8 mouse cellular contexts compared by ENCODE assay signal in the genomic region with DNA sequence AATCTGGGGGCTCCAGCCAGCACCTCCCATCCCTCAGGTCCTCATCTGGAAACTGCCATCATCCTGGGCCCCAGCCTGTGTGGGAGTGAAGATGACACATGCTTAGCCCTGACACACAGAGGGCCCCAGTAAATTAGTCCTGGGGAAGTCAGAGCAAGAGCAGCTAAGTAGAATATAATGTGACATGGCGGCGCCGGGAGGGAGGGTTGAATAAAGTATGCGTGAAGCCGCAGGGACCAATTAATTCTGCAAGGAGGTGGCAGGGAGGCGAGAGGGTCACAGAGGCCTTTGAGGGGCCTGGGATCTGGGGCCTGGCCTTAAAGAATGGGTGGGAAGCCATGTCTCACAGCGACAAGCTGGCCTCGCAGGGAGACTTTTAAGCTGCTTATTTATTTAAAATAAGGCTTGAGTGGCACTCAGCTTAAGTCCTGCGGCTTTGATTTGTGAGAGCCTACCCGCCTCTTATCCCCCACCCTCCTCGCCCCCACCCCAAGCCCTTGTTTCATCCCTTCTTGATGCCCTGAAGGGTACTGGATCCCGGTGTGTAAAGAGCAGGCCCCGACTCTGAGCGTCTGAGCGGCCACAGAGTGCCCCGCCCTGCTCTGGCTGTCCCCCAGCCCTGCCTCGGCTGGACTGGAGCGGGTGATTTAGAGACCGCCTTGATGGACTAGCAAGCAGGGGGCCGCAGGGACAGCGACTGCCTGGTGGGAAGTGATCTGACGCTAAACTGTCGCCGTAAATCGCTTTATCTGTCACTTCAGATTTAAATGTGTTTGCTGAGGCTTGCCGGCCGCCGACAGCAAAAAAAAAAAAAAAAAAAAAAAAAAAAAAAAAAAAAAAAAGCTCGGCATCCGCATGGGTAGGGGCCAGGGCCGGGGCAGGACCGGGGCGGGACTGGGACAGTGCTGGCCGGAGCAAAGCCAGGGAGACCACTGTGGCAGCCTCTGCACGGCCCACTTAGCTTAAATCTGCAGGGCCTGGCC. TPM values are rescaled to one million over a fixed set of nuclear protein-coding genes. Genes with fewer than 3 reads are reported as not detected.
DNase-seq lines count a peak whose midpoint lies in the region; ATAC-seq and TF ChIP-seq lines count a peak whose summit lies in the region.

No protein-coding gene starts in this region.

- intact Hi-C loops in gastrocnemius, postnatal 14 days (cut with DNase I; ENCODE audit: low total_unique reads): loop anchor here (5.0 kb wide), 1 partner anchor 37 kb away; the partner anchor contains the start of gene Flrt1

- H3K36me3 ChIP-seq in limb, embryonic 14.5 days (ENCODE audit: control insufficient read depth, insufficient read depth, low read length): no peaks in the 10 kb centered on the region
- no peaks in the 10 kb centered on the region for H3K36me3 ChIP-seq in neural tube, embryonic 15.5 days

- TF ChIP-seq POLR2A in limb, embryonic 14.5 days (IDR thresholded peaks at IDR 0.05; ENCODE audit: borderline replicate concordance, extremely low read depth, insufficient read depth, insufficient read length): no peak

- 0 out of 2 replicates have a peak overlapping the region, but pooled peaks have one; percentile 10 for H3K4me3 ChIP-seq in limb, embryonic 14.5 days (replicated peaks; ENCODE audit: low read length)
- no peak overlapping the region for H3K4me3 ChIP-seq in neural tube, embryonic 15.5 days (replicated peaks)

- ATAC-seq in limb, embryonic 14.5 days (ENCODE audit: low FRiP score, low read depth): peak; percentile 39; the same call in 1 of the 2 replicates
- ATAC-seq in neural tube, embryonic 15.5 days (ENCODE audit: low FRiP score): no peak
- no peak for ATAC-seq in megakaryocyte, adult 5-6 weeks (ENCODE audit: poor library complexity, severe bottlenecking)

- H3K9ac ChIP-seq in limb, embryonic 14.5 days (ENCODE audit: low read depth, low read length, severe bottlenecking): 0 out of 2 replicates have a peak overlapping the region, but pooled peaks have one; percentile 16
- H3K9ac ChIP-seq in neural tube, embryonic 15.5 days (replicated peaks): peak overlapping the region; percentile 37; the same call in 1 of the 2 replicates

- peak; percentile 72 for DNase-seq in kidney, postnatal 10 days
- no peak for DNase-seq in kidney, postnatal 36 days
- peak; percentile 70 for DNase-seq in gastrocnemius, postnatal 14 days
- no peak for DNase-seq in limb, embryonic 14.5 days (ENCODE audit: low spot score)
- DNase-seq in frontal cortex, postnatal 10 days (ENCODE audit: low spot score in 2 of 2): no peak
- no peak for DNase-seq in right cerebral cortex, postnatal 10 days (ENCODE audit: low spot score in 2 of 2)

- H3K27me3 ChIP-seq in limb, embryonic 14.5 days (ENCODE audit: control insufficient read depth, insufficient read depth, low read length): no peaks in the 10 kb centered on the region
- H3K27me3 ChIP-seq in neural tube, embryonic 15.5 days (replicated peaks): peaks cover 24% of the 10 kb centered on the region; the same call in 1 of the 2 replicates

- no peak overlapping the region for H3K27ac ChIP-seq in limb, embryonic 14.5 days (replicated peaks; ENCODE audit: low read depth, low read length)
- H3K27ac ChIP-seq in neural tube, embryonic 15.5 days (replicated peaks): no peak overlapping the region

- H3K4me1 ChIP-seq in limb, embryonic 14.5 days (ENCODE audit: control insufficient read depth, insufficient read depth, low read length): peaks cover 49% of the 10 kb centered on the region
- peaks cover 90% of the 10 kb centered on the region for H3K4me1 ChIP-seq in neural tube, embryonic 15.5 days

- H3K9me3 ChIP-seq in limb, embryonic 14.5 days (ENCODE audit: control insufficient read depth, low read length): no peaks in the 10 kb centered on the region
- H3K9me3 ChIP-seq in neural tube, embryonic 15.5 days (replicated peaks): no peaks in the 10 kb centered on the region

- peak overlapping the region; percentile 37 for H3K4me2 ChIP-seq in limb, embryonic 14.5 days (replicated peaks; ENCODE audit: low read depth, low read length, severe bottlenecking)
- H3K4me2 ChIP-seq in neural tube, embryonic 15.5 days: peak overlapping the region; percentile 37

- 10% methylated on average over 31 of the region's 35 CpGs for WGBS in limb, embryonic 14.5 days
- WGBS in neural tube, embryonic 15.5 days: 7% methylated on average over 33 of the region's 35 CpGs

RNA-seq across cellular contexts. Expression of gene Macrod1, which starts 13.5 kb away (rescaled TPM):
- total RNA-seq in gastrocnemius, postnatal 14 days (2021): 100 to 1,000 TPM; 187 to 192 TPM
- 24.6 and 27.4 TPM in 2 replicates for polyA plus RNA-seq in limb, embryonic 14.5 days (2012; rRNA removed)
- 16.6 and 19.7 TPM in 2 replicates for polyA plus RNA-seq in limb, embryonic 14.5 days (2014; fragmentation: Nextera tagmentation; extraction: Ambion mirVana)
- polyA plus RNA-seq in neural tube, embryonic 15.5 days (2015; fragmentation: Nextera tagmentation; extraction: Ambion mirVana): 7.2 and 7.7 TPM in 2 replicates
- 0.69 and 3.7 TPM in 2 replicates for total RNA-seq in megakaryocyte, adult 5-6 weeks (2015)
- total RNA-seq in megakaryocyte, adult 5-6 weeks (2017): 0.66 and 0.77 TPM in 2 replicates

RNA-seq across cellular contexts. Expression of gene Stip1, which starts 30.3 kb away (rescaled TPM):
- 10 to 100 TPM; 80.3 to 92.4 TPM for total RNA-seq in gastrocnemius, postnatal 14 days (2021)
- 124 and 170 TPM in 2 replicates for polyA plus RNA-seq in limb, embryonic 14.5 days (2012; rRNA removed)
- polyA plus RNA-seq in limb, embryonic 14.5 days (2014; fragmentation: Nextera tagmentation; extraction: Ambion mirVana): 200 and 205 TPM in 2 replicates
- polyA plus RNA-seq in neural tube, embryonic 15.5 days (2015; fragmentation: Nextera tagmentation; extraction: Ambion mirVana): 210 and 232 TPM in 2 replicates
- total RNA-seq in megakaryocyte, adult 5-6 weeks (2015): 90.4 and 95.8 TPM in 2 replicates
- 102 and 115 TPM in 2 replicates for total RNA-seq in megakaryocyte, adult 5-6 weeks (2017)

RNA-seq across cellular contexts. Expression of gene Flrt1, which starts 35.5 kb away (rescaled TPM):
- under 1 TPM; 0.27 to 0.51 TPM for total RNA-seq in gastrocnemius, postnatal 14 days (2021)
- 2.2 and 3.2 TPM in 2 replicates for polyA plus RNA-seq in limb, embryonic 14.5 days (2012; rRNA removed)
- 8.5 and 9.6 TPM in 2 replicates for polyA plus RNA-seq in limb, embryonic 14.5 days (2014; fragmentation: Nextera tagmentation; extraction: Ambion mirVana)
- polyA plus RNA-seq in neural tube, embryonic 15.5 days (2015; fragmentation: Nextera tagmentation; extraction: Ambion mirVana): 10.5 and 10.9 TPM in 2 replicates
- not detected in 2 replicates for total RNA-seq in megakaryocyte, adult 5-6 weeks (2015)
- not detected in 2 replicates for total RNA-seq in megakaryocyte, adult 5-6 weeks (2017)

RNA-seq across cellular contexts. Expression of gene Fermt3, which starts 50.8 kb away (rescaled TPM):
- total RNA-seq in gastrocnemius, postnatal 14 days (2021): 1 to 10 TPM; 2.0 to 2.2 TPM
- polyA plus RNA-seq in limb, embryonic 14.5 days (2012; rRNA removed): 10.1 and 13.1 TPM in 2 replicates
- polyA plus RNA-seq in limb, embryonic 14.5 days (2014; fragmentation: Nextera tagmentation; extraction: Ambion mirVana): 10.2 and 10.8 TPM in 2 replicates
- polyA plus RNA-seq in neural tube, embryonic 15.5 days (2015; fragmentation: Nextera tagmentation; extraction: Ambion mirVana): 4.6 and 19.6 TPM in 2 replicates
- 76.4 and 89.1 TPM in 2 replicates for total RNA-seq in megakaryocyte, adult 5-6 weeks (2015)
- 239 and 262 TPM in 2 replicates for total RNA-seq in megakaryocyte, adult 5-6 weeks (2017)

Comparison
In these comparisons a context has a peak if more than half of its experiments do, and no peak if none do; other contexts are left out.
1. DNase-seq: peak in kidney, postnatal 10 days (single experiment) and gastrocnemius, postnatal 14 days (single experiment); none in kidney, postnatal 36 days (0 of 2), limb, embryonic 14.5 days (single experiment), frontal cortex, postnatal 10 days (0 of 2) and right cerebral cortex, postnatal 10 days (0 of 2).
2. RNA of gene Macrod1, which starts 13.5 kb away (total RNA-seq): 187 to 192 TPM in gastrocnemius, postnatal 14 days; 0.66 to 3.7 TPM in megakaryocyte, adult 5-6 weeks; every median in the first group is over 10 times any median in the second.